Mouse (Mus musculus): ENCODE data around the gene Dlgap4. TPM values are rescaled to one million over a fixed set of nuclear protein-coding genes. Genes with fewer than 3 reads are reported as not detected.

Dlgap4 gene
- polyA plus RNA-seq, 1 experiment from 2014 or later, result 244 TPM

- Histone ChIP-seq H3K9me3 (no peaks in the 10 kb centered on the region), H3K4me3 (no peak overlapping the region), H3K36me3 (peaks cover 74% of the 10 kb centered on the region), H3K9ac (no peak overlapping the region), H3K27ac (replicated peaks) (no peak overlapping the region), H3K27me3 (no peaks in the 10 kb centered on the region), H3K4me1 (replicated peaks) (no peaks in the 10 kb centered on the region; the same call in 1 of the 2 replicates), H3K4me2 (no peak overlapping the region)
- WGBS, result 93% methylated on average over 8 of the region's 8 CpGs
- ATAC-seq (ENCODE audit: low FRiP score, low read depth), result no peak
Observed at GRCm38 (mm10) chr2:156749687-156750086, 136.2 kb downstream of the Dlgap4 start.

DNA sequence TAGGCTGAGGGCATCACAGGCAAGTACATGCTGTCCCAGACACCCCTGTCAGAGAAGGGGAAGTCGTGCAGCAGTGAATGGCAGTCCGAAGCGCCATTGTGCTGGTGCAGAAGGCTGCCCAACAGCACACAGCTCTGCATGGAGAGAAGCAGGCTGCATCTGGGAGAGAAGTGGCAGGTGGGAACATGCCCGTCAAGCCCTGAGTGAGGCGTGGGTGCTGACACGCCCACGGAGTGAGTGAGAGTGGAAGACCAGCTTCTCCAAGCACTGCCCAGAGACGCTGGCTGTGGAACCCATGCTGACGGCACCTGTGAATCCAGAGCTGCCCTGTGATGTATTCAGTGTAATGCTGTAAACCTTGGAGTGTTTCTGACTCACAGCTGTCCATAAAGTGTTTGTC lies 143.4 kb downstream of the Dlgap4 start:
- no peak overlapping the region for H3K27ac ChIP-seq (replicated peaks)
- H3K9me3 ChIP-seq, result no peaks in the 10 kb centered on the region
- H3K4me2 ChIP-seq, result no peak overlapping the region
- no peaks in the 10 kb centered on the region for H3K27me3 ChIP-seq
- no peak for ATAC-seq (ENCODE audit: low FRiP score, low read depth)
- H3K4me1 ChIP-seq (replicated peaks), result no peaks in the 10 kb centered on the region
- WGBS, result 97% methylated on average over 9 of the region's 9 CpGs
- H3K9ac ChIP-seq, result no peak overlapping the region
- H3K4me3 ChIP-seq, result no peak overlapping the region
- H3K36me3 ChIP-seq, result peaks cover 88% of the 10 kb centered on the region

DNA sequence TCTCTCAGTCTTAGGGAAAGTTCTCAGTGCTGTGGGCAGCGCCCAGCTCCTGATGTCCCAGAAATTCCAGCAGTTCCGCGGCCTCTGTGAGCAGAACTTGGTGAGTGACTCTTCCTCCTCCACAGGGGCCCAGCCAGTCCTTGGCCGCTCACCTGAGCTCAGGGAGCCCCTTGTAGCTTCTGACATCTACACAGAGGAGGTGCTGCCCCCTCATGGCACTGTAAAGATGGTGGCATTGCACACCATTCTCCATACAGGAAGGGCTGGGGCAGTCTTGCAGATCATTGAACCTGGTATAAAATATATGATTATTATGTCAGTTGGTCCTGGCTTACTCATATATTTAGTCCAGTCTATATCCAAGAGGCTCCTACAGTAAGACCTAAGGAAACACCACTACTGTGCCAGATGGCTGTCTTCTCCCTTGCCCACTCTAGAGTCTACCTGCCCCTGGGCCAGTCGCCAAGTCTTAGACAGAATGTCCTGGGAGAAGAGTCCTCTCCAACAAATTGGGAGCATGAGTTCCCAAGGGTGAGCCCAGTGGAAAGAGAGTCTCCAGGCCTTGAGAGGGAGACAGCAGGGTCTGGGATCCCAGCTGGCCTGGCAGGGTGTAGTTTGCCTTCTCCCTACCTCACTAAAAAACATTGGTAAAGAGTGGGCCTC lies 147.5 kb downstream of the Dlgap4 start:
- Histone ChIP-seq H3K4me3 (no peak overlapping the region), H3K36me3 (peaks cover 80% of the 10 kb centered on the region), H3K4me2 (no peak overlapping the region), H3K9me3 (no peaks in the 10 kb centered on the region), H3K9ac (no peak overlapping the region), H3K4me1 (replicated peaks) (no peaks in the 10 kb centered on the region), H3K27ac (replicated peaks) (no peak overlapping the region), H3K27me3 (no peaks in the 10 kb centered on the region)
- no peak for ATAC-seq (ENCODE audit: low FRiP score, low read depth)
- WGBS, result 93% methylated on average over 5 of the region's 5 CpGs

- H3K4me1 ChIP-seq (replicated peaks), result no peaks in the 10 kb centered on the region
- H3K27ac ChIP-seq (replicated peaks), result no peak overlapping the region
- H3K36me3 ChIP-seq, result peaks cover 73% of the 10 kb centered on the region
- no peak overlapping the region for H3K4me3 ChIP-seq
- no peaks in the 10 kb centered on the region for H3K9me3 ChIP-seq
- H3K9ac ChIP-seq, result no peak overlapping the region
- H3K4me2 ChIP-seq, result no peak overlapping the region
- ATAC-seq (ENCODE audit: low FRiP score, low read depth), result no peak
- no peaks in the 10 kb centered on the region for H3K27me3 ChIP-seq
- WGBS, result 94% methylated on average over 17 of the region's 17 CpGs
Observed at GRCm38 (mm10) chr2:156761521-156762278, 148.2 kb downstream of the Dlgap4 start.

- Histone ChIP-seq H3K4me2 (no peak overlapping the region), H3K27me3 (no peaks in the 10 kb centered on the region), H3K9me3 (no peaks in the 10 kb centered on the region), H3K9ac (no peak overlapping the region), H3K36me3 (peaks cover 65% of the 10 kb centered on the region), H3K4me3 (no peak overlapping the region), H3K4me1 (replicated peaks) (no peaks in the 10 kb centered on the region), H3K27ac (replicated peaks) (peak overlapping the region; percentile 49; the same call in 1 of the 2 replicates)
- 72% methylated on average over 21 of the region's 21 CpGs for WGBS
- no peak for ATAC-seq (ENCODE audit: low FRiP score, low read depth)
Observed at GRCm38 (mm10) chr2:156762499-156762898, 149.0 kb downstream of the Dlgap4 start.

GRCm38 (mm10) chr2:156763101-156763500 lies 149.6 kb downstream of the Dlgap4 start:
- Histone ChIP-seq H3K4me3 (no peak overlapping the region), H3K4me2 (no peak overlapping the region), H3K9me3 (no peaks in the 10 kb centered on the region), H3K4me1 (replicated peaks) (no peaks in the 10 kb centered on the region), H3K9ac (no peak overlapping the region), H3K36me3 (peaks cover 59% of the 10 kb centered on the region), H3K27ac (replicated peaks) (0 out of 2 replicates have a peak overlapping the region, but pooled peaks have one; percentile 49), H3K27me3 (no peaks in the 10 kb centered on the region)
- 75% methylated on average over 11 of the region's 11 CpGs for WGBS
- peak; percentile 19; the same call in 1 of the 2 replicates for ATAC-seq (ENCODE audit: low FRiP score, low read depth)

- H3K4me3 ChIP-seq, result no peak overlapping the region
- ATAC-seq (ENCODE audit: low FRiP score, low read depth), result no peak
- H3K9me3 ChIP-seq, result no peaks in the 10 kb centered on the region
- 95% methylated on average over 10 of the region's 10 CpGs for WGBS
- no peaks in the 10 kb centered on the region for H3K27me3 ChIP-seq
- no peak overlapping the region for H3K27ac ChIP-seq (replicated peaks)
- H3K36me3 ChIP-seq, result peaks cover 50% of the 10 kb centered on the region
- H3K9ac ChIP-seq, result no peak overlapping the region
- H3K4me2 ChIP-seq, result no peak overlapping the region
- no peaks in the 10 kb centered on the region for H3K4me1 ChIP-seq (replicated peaks)
Observed at GRCm38 (mm10) chr2:156764022-156764421, 150.5 kb downstream of the Dlgap4 start.

DNA sequence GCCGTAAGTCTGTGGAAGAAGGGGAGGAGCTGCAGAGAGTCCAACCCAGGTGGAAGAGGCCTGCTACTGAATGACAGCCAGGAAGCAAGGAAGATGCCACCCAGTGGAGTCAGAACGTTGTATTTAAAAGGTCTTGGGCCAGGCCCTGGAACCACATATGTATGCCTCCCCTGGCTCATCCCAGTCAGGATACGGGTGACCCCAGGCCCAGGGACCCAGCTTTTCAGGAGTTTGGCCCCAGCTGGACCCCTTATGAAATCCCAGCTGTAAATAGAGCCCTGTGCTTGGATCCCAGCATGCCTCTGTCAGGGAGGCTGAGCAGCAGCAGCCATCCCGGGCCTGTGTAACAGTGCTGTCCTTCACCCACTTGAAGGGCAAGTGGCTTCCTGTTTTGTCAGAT lies 151.2 kb downstream of the Dlgap4 start:
- no peak overlapping the region for H3K27ac ChIP-seq (replicated peaks)
- WGBS, result 71% methylated on average over 4 of the region's 4 CpGs
- H3K9me3 ChIP-seq, result no peaks in the 10 kb centered on the region
- ATAC-seq (ENCODE audit: low FRiP score, low read depth), result no peak
- H3K9ac ChIP-seq, result no peak overlapping the region
- H3K4me2 ChIP-seq, result no peak overlapping the region
- no peak overlapping the region for H3K4me3 ChIP-seq
- no peaks in the 10 kb centered on the region for H3K27me3 ChIP-seq
- H3K36me3 ChIP-seq, result peaks cover 45% of the 10 kb centered on the region
- no peaks in the 10 kb centered on the region for H3K4me1 ChIP-seq (replicated peaks)

GRCm38 (mm10) chr2:156765593-156765992 lies 152.1 kb downstream of the Dlgap4 start:
- WGBS, result 90% methylated on average over 8 of the region's 8 CpGs

GRCm38 (mm10) chr2:156766227-156767019 lies 152.9 kb downstream of the Dlgap4 start:
- Histone ChIP-seq H3K4me1 (replicated peaks) (no peaks in the 10 kb centered on the region), H3K4me3 (no peak overlapping the region), H3K9ac (no peak overlapping the region), H3K36me3 (peaks cover 29% of the 10 kb centered on the region), H3K4me2 (no peak overlapping the region), H3K27ac (replicated peaks) (no peak overlapping the region), H3K27me3 (no peaks in the 10 kb centered on the region), H3K9me3 (no peaks in the 10 kb centered on the region)
- ATAC-seq (ENCODE audit: low FRiP score, low read depth), result no peak
- WGBS, result 73% methylated on average over 10 of the region's 10 CpGs

More at GRCm38 (mm10) chr2:156765593-156765992, 152.1 kb downstream of the Dlgap4 start:
- no peak for ATAC-seq (ENCODE audit: low FRiP score, low read depth)
- no peaks in the 10 kb centered on the region for H3K4me1 ChIP-seq (replicated peaks)
- H3K27me3 ChIP-seq, result no peaks in the 10 kb centered on the region
- H3K9me3 ChIP-seq, result no peaks in the 10 kb centered on the region
- no peak overlapping the region for H3K4me3 ChIP-seq
- H3K27ac ChIP-seq (replicated peaks), result no peak overlapping the region
- H3K36me3 ChIP-seq, result peaks cover 37% of the 10 kb centered on the region
- H3K4me2 ChIP-seq, result no peak overlapping the region
- no peak overlapping the region for H3K9ac ChIP-seq

DNA sequence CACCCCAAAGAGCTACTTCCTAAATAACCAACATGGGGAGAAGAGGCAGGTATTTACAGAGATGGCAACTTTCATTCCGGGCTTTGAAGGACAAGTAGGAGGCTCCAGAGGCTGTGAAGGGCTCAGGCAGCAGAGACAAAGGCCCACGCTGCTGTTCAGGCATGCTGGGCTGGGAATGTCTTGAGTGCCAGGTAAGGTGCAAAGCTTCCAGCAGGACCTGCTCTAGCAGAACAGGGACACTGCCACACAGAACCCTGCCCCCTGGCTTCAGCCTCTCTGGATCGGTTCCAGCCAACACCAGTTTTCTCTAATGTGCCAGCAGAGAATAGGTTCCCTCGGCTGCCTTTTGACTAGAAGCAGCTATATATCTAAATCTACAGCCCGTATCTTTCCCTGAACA lies 153.6 kb downstream of the Dlgap4 start:
- Histone ChIP-seq H3K9me3 (no peaks in the 10 kb centered on the region), H3K36me3 (peaks cover 22% of the 10 kb centered on the region), H3K4me1 (replicated peaks) (no peaks in the 10 kb centered on the region), H3K27me3 (no peaks in the 10 kb centered on the region), H3K27ac (replicated peaks) (no peak overlapping the region), H3K9ac (no peak overlapping the region), H3K4me3 (no peak overlapping the region), H3K4me2 (no peak overlapping the region)
- ATAC-seq (ENCODE audit: low FRiP score, low read depth), result no peak
- WGBS, result 60% methylated on average over 5 of the region's 5 CpGs

DNA sequence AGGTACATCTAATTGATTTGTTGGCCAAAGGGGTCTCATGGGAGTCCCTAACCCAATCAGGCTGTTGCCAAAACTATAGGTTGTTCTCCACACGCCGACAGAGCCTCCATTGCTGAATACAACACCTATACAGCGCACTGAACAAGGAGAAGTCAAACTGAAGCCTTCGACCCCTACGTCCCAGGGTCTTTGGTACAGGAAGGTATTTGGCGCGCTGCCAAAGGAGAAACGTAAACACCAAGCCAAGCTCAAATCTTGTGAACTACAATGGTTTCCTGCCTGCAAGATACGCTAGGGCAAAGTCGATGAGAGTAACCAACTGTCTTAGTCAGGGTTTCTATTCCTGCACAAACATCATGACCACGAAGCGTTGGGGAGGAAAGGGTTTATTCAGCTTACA lies 155.8 kb downstream of the Dlgap4 start:
- 0 out of 2 replicates have a peak, but pooled peaks cover under 1% of the 10 kb centered on the region for H3K36me3 ChIP-seq
- no peak overlapping the region for H3K27ac ChIP-seq (replicated peaks)
- WGBS, result 88% methylated on average over 12 of the region's 12 CpGs
- no peaks in the 10 kb centered on the region for H3K9me3 ChIP-seq
- H3K9ac ChIP-seq, result no peak overlapping the region
- peaks cover 3% of the 10 kb centered on the region for H3K4me1 ChIP-seq (replicated peaks)
- H3K4me2 ChIP-seq, result no peak overlapping the region
- no peak overlapping the region for H3K4me3 ChIP-seq
- no peaks in the 10 kb centered on the region for H3K27me3 ChIP-seq
- no peak for ATAC-seq (ENCODE audit: low FRiP score, low read depth)
